Mouse (Mus musculus): ENCODE measurements around the gene Dazap1. TPM values are rescaled to one million over a fixed set of nuclear protein-coding genes. Genes with fewer than 3 reads are reported as not detected.

Dazap1 gene
- polyA plus RNA-seq, 1 experiment from 2014 or later: 31.5 TPM

DNA sequence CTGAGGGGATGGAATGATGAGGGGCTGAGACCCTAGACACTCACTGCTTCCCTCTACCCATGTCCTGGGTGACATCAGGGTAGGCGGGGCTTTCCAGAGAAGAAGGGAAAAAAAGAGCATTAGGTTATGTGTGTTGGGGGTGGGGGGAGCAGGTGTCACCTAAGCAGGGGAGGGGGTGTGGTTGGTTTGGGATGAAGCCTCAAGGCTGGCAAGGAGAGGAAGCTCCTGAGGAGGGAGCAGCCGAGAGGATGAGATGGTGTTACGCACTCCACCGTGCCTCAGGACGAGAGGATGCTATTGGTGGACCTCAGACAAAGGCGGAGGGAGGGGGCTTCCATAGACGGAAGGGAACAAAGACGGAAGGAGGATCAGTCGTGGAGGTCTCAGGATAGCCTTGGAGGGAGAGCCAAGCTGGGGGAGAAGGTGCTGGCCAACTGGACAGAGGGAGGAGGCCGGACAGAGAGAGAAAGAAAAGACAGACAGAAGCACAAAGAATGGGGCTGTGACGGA lies 39.4 kb downstream of the Dazap1 start:
- H3K9ac ChIP-seq: no peak overlapping the region
- peaks cover 25% of the 10 kb centered on the region for H3K4me1 ChIP-seq (replicated peaks)
- no peak overlapping the region for H3K4me3 ChIP-seq
- peaks cover 90% of the 10 kb centered on the region for H3K27me3 ChIP-seq
- no peak overlapping the region for H3K4me2 ChIP-seq
- WGBS: 38% methylated on average over 11 of the region's 11 CpGs
- H3K36me3 ChIP-seq: no peaks in the 10 kb centered on the region
- no peak overlapping the region for H3K27ac ChIP-seq
- no peak for ATAC-seq (replicated peaks; ENCODE audit: insufficient number of reproducible peaks, insufficient read depth, low FRiP score, low read depth)
- H3K9me3 ChIP-seq (replicated peaks): no peaks in the 10 kb centered on the region

DNA sequence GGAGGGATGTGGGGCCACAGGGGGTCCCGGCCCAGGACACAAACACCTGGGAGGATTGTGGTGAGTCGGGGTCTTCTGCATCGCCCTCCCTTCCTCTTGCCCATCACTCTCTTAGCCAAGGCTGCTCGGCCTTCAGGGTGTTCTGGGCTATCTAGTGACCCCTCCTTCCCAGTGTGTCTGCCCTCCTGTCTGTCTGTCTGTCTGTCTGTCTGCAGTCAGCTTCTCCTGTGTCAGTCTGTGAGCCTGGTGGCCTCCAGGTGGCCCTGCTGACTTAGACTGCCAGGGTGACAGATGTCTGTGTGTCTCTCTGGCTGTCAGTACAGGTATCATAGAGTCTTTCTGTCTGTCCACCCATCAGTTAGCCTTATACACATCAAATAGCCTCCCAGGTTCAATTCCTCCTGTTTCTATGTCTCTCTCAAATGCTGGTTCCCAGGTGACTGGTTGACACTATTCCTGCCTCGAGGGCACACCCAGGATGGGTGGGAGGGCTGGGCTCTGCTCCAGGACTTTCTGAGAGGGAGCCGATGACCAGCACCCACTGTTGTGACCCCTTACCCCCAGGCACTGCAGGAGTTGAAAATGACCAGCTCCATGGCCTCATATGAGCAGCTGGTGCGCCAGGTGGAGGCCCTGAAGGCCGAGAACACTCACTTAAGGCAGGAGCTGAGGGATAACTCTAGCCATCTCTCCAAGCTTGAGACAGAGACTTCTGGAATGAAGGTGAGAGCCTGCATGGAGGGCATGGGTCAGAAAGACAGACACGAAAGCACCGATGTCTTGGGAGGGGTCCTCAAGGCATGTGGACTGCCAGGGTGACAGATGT lies 40.2 kb downstream of the Dazap1 start:
- Histone ChIP-seq H3K36me3 (no peaks in the 10 kb centered on the region), H3K9ac (no peak overlapping the region), H3K27ac (peak overlapping the region; percentile 42; the same call in 1 of the 2 replicates), H3K27me3 (peaks cover 97% of the 10 kb centered on the region), H3K4me3 (no peak overlapping the region), H3K9me3 (replicated peaks) (no peaks in the 10 kb centered on the region), H3K4me2 (no peak overlapping the region), H3K4me1 (replicated peaks) (peaks cover 19% of the 10 kb centered on the region)
- ATAC-seq (replicated peaks; ENCODE audit: insufficient number of reproducible peaks, insufficient read depth, low FRiP score, low read depth): no peak
- 75% methylated on average over 10 of the region's 10 CpGs for WGBS

DNA sequence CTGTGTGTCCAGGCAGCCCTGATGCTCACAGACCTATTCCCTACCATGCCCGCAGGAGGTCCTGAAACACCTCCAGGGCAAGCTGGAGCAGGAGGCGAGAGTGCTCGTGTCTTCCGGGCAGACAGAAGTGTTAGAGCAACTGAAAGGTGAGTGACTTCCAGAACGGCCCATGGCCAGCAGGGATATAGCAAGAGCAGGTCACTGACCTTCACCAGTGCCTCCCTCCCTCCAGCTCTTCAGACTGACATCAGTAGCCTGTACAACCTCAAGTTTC lies 40.7 kb downstream of the Dazap1 start:
- 54% methylated on average over 5 of the region's 5 CpGs for WGBS
- no peaks in the 10 kb centered on the region for H3K36me3 ChIP-seq
- peak overlapping the region; percentile 42; the same call in 1 of the 2 replicates for H3K27ac ChIP-seq
- H3K4me1 ChIP-seq (replicated peaks): peaks cover 14% of the 10 kb centered on the region
- H3K4me2 ChIP-seq: peak overlapping the region; percentile 21
- H3K4me3 ChIP-seq: no peak overlapping the region
- H3K9me3 ChIP-seq (replicated peaks): no peaks in the 10 kb centered on the region
- H3K9ac ChIP-seq: no peak overlapping the region
- H3K27me3 ChIP-seq: peaks cover 97% of the 10 kb centered on the region
- no peak for ATAC-seq (replicated peaks; ENCODE audit: insufficient number of reproducible peaks, insufficient read depth, low FRiP score, low read depth)

DNA sequence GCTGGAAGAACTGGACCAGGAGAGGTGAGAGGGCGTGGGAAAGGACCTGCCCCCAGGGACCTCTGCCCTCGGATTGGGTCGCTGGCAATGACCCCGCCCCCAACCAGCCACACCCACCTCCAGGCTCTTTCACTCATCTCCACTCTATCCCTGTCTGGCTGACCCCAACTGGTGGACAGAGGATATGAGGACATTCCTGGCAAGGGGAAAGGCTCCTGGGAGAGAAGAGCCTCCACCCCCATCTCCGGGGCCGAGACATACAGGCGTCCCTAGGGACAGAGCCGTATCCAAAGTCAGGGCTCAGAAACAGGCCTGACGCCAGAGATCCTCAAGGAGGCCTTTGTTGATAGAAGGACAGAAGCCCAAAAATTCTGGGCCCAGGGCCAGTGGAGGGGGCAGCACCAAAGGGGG lies 41.2 kb downstream of the Dazap1 start:
- ATAC-seq (replicated peaks; ENCODE audit: insufficient number of reproducible peaks, insufficient read depth, low FRiP score, low read depth): peak; percentile 53
- Histone ChIP-seq H3K9ac (no peak overlapping the region; the same call in 1 of the 2 replicates), H3K27ac (peak overlapping the region; percentile 42; the same call in 1 of the 2 replicates), H3K4me2 (peak overlapping the region; percentile 21), H3K4me1 (replicated peaks) (peaks cover 10% of the 10 kb centered on the region), H3K9me3 (replicated peaks) (no peaks in the 10 kb centered on the region), H3K27me3 (peaks cover 97% of the 10 kb centered on the region), H3K4me3 (no peak overlapping the region), H3K36me3 (no peaks in the 10 kb centered on the region)
- 11% methylated on average over 9 of the region's 9 CpGs for WGBS

DNA sequence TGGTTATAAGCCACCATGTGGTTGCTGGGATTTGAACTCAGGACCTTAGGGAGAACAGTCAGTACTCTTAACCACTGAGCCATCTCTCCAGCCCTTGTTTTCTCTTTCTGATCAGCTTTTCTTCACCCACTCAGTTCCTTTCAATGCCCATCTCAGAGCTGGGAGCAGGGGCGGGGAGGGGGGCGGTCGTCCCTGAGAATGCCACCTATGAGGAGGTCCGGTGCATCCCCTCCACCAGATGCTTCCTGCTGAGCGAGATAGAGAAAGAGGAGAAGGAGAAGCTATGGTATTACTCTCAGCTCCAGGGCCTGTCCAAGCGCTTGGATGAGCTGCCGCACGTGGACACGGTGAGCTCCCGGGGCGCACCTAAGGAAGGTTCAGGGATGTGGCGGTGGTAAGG lies 43.2 kb downstream of the Dazap1 start:
- WGBS: 25% methylated on average over 12 of the region's 12 CpGs
- peaks cover 90% of the 10 kb centered on the region for H3K27me3 ChIP-seq

DNA sequence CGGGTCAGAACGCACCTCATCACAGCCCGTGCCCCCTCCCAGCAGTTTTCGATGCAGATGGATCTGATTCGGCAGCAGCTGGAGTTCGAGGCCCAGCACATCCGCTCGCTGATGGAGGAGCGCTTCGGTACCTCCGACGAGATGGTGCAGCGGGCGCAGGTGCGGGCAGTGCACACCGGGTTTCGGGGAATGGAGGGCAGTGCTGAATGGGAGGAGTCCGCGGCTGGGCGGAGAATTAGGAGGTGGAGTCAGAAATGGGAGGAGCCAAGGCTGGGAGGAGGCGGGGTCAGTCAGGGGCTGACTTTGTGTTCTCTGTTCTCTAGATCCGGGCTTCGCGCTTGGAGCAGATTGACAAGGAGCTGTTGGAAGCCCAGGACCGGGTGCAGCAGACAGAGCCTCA lies 43.6 kb downstream of the Dazap1 start:
- Histone ChIP-seq H3K27ac (no peak overlapping the region), H3K4me2 (peak overlapping the region; percentile 26), H3K27me3 (peaks cover 89% of the 10 kb centered on the region), H3K4me3 (0 out of 2 replicates have a peak overlapping the region, but pooled peaks have one; percentile 11), H3K36me3 (no peaks in the 10 kb centered on the region), H3K9me3 (replicated peaks) (no peaks in the 10 kb centered on the region), H3K4me1 (replicated peaks) (peaks cover 9% of the 10 kb centered on the region), H3K9ac (no peak overlapping the region)
- 16% methylated on average over 25 of the region's 25 CpGs for WGBS
- no peak for ATAC-seq (replicated peaks; ENCODE audit: insufficient number of reproducible peaks, insufficient read depth, low FRiP score, low read depth)

More for the DNA sequence above, 43.2 kb downstream of the Dazap1 start:
- Histone ChIP-seq H3K9me3 (replicated peaks) (no peaks in the 10 kb centered on the region), H3K4me3 (0 out of 2 replicates have a peak overlapping the region, but pooled peaks have one; percentile 11), H3K27ac (no peak overlapping the region), H3K4me1 (replicated peaks) (peaks cover 9% of the 10 kb centered on the region), H3K36me3 (no peaks in the 10 kb centered on the region), H3K9ac (no peak overlapping the region), H3K4me2 (peak overlapping the region; percentile 26)
- no peak for ATAC-seq (replicated peaks; ENCODE audit: insufficient number of reproducible peaks, insufficient read depth, low FRiP score, low read depth)

DNA sequence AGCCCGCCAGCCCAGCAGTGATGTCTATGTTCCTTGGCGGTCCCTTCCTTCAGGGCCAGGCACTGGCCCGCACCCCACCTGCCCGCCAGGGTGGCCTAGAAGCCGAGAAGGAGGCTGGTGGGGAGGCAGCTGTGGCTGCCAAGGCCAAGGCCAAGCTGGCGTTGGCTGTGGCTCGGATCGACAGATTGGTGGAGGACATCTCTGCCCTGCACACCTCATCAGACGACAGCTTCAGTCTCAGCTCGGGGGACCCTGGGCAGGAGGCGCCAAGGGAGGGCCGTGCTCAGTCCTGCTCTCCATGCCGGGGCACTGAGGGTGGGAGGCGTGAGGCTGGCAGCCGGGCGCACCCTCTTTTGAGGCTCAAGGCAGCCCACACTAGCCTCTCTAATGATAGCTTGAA lies 50.3 kb downstream of the Dazap1 start:
- H3K27ac ChIP-seq: no peak overlapping the region
- no peaks in the 10 kb centered on the region for H3K9me3 ChIP-seq (replicated peaks)
- H3K4me2 ChIP-seq: no peak overlapping the region
- H3K9ac ChIP-seq: no peak overlapping the region
- ATAC-seq (replicated peaks; ENCODE audit: insufficient number of reproducible peaks, insufficient read depth, low FRiP score, low read depth): no peak
- peaks cover 38% of the 10 kb centered on the region for H3K4me1 ChIP-seq (replicated peaks)
- H3K4me3 ChIP-seq: no peak overlapping the region
- no peaks in the 10 kb centered on the region for H3K36me3 ChIP-seq
- peaks cover 91% of the 10 kb centered on the region for H3K27me3 ChIP-seq
- WGBS: 78% methylated on average over 16 of the region's 16 CpGs

DNA sequence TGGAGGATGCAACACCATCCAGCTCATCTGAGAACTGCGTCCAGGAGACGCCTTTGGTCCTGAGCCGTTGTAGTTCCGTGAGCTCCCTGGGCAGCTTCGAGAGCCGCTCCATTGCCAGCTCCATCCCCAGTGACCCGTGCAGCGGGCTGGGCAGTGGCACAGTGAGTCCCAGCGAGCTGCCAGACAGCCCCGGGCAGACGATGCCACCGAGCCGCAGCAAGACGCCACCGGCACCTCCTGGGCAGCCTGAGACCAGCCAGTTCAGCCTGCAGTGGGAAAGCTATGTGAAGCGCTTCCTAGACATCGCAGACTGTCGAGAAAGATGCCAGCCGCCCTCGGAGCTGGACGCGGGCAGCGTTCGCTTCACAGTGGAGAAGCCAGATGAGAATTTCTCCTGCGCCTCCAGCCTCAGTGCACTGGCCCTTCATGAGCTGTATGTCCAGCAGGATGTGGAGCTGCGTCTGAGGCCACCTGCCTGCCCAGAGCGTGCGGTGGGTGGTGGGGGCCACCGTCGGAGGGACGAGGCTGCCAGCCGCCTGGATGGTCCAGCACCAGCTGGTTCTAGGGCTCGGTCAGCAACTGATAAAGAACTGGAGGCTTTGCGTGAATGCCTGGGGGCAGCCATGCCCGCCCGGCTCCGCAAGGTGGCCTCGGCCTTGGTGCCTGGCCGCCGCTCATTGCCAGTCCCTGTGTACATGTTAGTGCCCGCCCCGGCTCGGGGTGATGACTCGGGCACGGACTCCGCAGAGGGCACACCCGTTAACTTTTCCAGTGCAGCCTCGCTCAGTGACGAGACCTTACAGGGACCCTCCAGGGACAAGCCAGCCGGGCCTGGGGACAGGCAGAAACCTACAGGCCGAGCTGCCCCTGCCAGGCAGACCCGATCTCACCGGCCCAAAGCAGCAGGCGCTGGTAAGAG lies 51.6 kb downstream of the Dazap1 start:
- Histone ChIP-seq H3K4me1 (replicated peaks) (peaks cover 50% of the 10 kb centered on the region), H3K36me3 (peaks cover 3% of the 10 kb centered on the region; the same call in 1 of the 2 replicates), H3K27ac (no peak overlapping the region), H3K9me3 (replicated peaks) (no peaks in the 10 kb centered on the region), H3K4me3 (no peak overlapping the region), H3K27me3 (peaks cover 92% of the 10 kb centered on the region), H3K4me2 (no peak overlapping the region), H3K9ac (no peak overlapping the region)
- WGBS: 58% methylated on average over 54 of the region's 54 CpGs
- no peak for ATAC-seq (replicated peaks; ENCODE audit: insufficient number of reproducible peaks, insufficient read depth, low FRiP score, low read depth)

DNA sequence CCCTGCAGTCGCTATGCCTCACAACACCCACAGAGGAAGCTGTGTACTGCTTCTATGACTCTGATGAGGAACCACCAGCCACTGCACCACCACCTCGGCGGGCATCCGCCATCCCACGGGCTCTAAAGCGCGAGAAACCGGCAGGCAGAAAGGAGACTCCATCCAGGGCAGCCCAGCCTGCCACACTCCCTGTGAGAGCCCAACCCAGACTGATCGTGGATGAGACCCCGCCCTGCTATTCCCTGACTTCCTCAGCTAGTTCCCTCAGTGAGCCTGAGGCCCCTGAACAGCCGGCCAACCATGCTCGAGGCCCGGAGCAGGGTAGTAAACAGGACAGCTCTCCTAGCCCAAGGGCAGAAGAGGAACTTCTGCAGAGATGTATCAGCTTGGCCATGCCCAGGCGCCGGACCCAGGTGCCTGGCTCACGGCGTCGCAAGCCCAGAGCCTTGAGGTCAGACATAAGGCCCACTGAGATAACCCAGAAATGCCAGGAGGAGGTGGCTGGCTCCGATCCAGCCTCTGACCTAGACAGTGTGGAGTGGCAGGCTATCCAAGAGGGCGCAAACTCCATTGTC lies 52.4 kb downstream of the Dazap1 start:
- Histone ChIP-seq H3K4me3 (no peak overlapping the region; the same call in 1 of the 2 replicates), H3K36me3 (peaks cover 12% of the 10 kb centered on the region; the same call in 1 of the 2 replicates), H3K4me1 (replicated peaks) (peaks cover 50% of the 10 kb centered on the region), H3K9ac (no peak overlapping the region), H3K27me3 (peaks cover 89% of the 10 kb centered on the region), H3K4me2 (peak overlapping the region; percentile 28), H3K9me3 (replicated peaks) (no peaks in the 10 kb centered on the region), H3K27ac (no peak overlapping the region)
- no peak for ATAC-seq (replicated peaks; ENCODE audit: insufficient number of reproducible peaks, insufficient read depth, low FRiP score, low read depth)
- WGBS: 27% methylated on average over 20 of the region's 20 CpGs

DNA sequence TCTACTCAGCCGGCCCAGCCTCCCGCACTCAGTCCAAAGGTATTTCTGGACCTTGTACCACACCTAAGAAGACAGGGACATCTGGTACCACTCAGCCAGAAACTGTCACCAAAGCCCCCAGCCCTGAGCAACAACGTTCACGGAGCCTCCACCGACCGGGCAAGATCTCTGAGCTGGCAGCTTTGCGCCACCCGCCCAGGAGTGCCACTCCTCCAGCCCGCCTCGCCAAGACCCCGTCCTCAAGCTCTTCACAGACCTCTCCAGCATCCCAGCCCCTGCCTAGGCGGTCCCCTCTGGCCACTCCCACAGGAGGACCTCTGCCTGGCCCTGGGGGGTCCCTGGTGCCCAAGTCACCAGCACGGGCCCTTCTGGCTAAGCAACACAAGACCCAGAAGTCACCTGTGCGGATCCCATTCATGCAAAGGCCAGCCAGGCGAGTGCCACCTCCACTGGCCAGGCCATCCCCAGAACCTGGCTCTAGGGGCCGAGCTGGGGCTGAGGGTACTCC lies 53.3 kb downstream of the Dazap1 start:
- Histone ChIP-seq H3K27me3 (peaks cover 80% of the 10 kb centered on the region), H3K27ac (no peak overlapping the region), H3K9me3 (replicated peaks) (no peaks in the 10 kb centered on the region), H3K4me2 (no peak overlapping the region), H3K4me1 (replicated peaks) (peaks cover 54% of the 10 kb centered on the region), H3K36me3 (peaks cover 12% of the 10 kb centered on the region; the same call in 1 of the 2 replicates), H3K4me3 (no peak overlapping the region), H3K9ac (no peak overlapping the region)
- no peak for ATAC-seq (replicated peaks; ENCODE audit: insufficient number of reproducible peaks, insufficient read depth, low FRiP score, low read depth)
- whole genome bisulfite sequencing: 40% methylated on average over 16 of the region's 16 CpGs

DNA sequence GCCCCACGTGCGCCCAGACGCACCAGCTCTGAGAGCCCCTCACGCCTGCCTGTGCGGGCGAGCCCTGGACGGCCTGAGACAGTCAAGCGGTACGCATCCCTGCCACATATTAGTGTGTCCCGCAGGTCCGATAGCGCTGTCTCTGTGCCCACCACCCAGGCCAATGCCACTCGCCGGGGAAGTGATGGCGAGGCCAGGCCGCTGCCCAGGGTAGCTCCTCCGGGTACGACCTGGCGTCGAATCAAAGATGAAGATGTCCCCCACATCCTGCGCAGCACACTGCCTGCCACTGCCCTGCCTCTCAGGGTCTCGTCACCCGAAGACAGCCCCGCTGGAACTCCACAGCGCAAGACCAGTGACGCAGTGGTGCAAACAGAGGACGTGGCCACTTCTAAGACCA lies 54.0 kb downstream of the Dazap1 start:
- peaks cover 12% of the 10 kb centered on the region; the same call in 1 of the 2 replicates for H3K36me3 ChIP-seq
- no peaks in the 10 kb centered on the region for H3K9me3 ChIP-seq (replicated peaks)
- H3K4me2 ChIP-seq: no peak overlapping the region
- H3K4me1 ChIP-seq (replicated peaks): peaks cover 57% of the 10 kb centered on the region
- no peak overlapping the region for H3K4me3 ChIP-seq
- H3K27me3 ChIP-seq: peaks cover 74% of the 10 kb centered on the region
- no peak for ATAC-seq (replicated peaks; ENCODE audit: insufficient number of reproducible peaks, insufficient read depth, low FRiP score, low read depth)
- no peak overlapping the region for H3K27ac ChIP-seq
- no peak overlapping the region for H3K9ac ChIP-seq
- 45% methylated on average over 27 of the region's 27 CpGs for WGBS

Measured in heart, embryonic 15.5 days (tissue).